Mouse (Mus musculus) lung, postnatal 14 days (tissue): ENCODE results near the gene RPS10-NUDT3.

Experiments used
- DNase-seq: peaks from one replicate; pipeline ENCODE4 v3.0.0; 2021

The RPS10-NUDT3 gene

DNA sequence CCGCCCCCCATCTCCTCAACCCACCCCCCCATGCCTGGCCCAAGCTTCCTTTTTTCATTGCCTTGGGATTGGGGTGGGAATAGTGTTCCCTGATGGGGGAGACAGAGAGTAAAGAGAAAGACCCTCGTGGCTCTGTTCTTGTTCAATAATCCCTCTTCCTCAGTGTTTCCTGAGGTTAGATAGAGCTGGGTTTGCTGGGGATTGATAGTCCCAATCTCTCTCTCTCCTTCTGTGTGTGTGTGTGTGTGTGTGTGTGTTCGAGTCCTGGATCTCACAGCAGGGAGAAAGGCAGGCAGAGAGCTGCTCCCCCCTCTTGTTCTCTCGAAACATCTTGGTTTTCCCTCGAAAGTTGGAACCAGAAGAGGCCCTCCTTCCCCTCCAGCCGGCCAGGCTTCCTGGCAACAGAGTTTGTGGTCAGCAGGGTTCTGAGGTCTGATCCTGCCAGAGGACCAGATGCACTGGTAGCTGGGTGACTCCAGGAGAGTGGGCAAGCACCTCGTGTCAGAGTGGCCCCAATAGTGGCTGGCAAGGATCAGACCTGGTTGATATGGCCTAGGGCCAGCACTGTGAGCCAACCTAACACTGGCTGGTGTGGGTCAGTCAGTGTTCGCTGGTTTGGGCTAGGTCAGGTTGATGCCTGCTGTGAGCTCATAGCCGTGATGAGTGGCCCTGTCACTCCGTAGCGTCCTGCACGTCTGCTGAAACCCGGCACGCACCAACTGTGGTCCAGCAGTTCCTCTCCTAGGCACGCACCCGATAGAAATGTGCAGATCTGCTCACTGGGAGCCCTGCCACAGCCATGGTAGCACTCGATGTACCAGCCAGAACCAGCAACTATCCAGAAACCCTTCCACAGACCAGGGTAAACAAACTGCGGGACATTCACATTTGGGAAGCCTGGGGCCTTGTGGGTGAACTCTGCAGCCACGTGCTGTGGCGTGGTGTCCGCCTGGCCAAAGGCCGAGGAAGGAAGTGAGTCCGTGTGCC lies 82.5 kb downstream of the RPS10-NUDT3 start:
- no peak for DNase-seq

DNA sequence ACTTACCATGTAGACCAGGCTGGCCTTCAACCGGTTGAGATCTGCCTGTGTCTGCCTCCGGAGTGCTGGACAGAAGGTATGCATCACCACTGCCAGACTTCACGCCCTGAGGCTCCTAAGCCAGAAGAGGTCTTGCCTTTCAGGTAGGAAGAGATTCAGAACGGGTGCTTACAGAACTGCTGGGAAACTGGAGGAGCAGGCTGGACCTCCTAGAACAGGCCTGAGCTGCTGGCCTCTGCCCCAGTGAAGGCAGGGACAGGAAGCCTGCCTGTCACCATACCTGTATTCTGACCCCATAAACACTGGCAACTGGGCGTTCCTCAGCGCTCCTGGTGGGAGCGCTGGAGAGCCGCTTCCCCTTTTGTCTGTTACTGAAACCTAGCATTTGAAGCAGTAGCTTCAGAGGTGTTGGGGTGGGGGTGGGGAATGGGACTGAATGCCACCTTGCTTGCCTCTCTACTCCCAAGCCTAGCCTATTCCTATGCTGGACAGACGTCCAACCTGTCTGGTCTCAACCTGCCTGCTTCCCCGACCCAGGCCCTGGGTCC lies 83.6 kb downstream of the RPS10-NUDT3 start:
- no peak for DNase-seq

DNA sequence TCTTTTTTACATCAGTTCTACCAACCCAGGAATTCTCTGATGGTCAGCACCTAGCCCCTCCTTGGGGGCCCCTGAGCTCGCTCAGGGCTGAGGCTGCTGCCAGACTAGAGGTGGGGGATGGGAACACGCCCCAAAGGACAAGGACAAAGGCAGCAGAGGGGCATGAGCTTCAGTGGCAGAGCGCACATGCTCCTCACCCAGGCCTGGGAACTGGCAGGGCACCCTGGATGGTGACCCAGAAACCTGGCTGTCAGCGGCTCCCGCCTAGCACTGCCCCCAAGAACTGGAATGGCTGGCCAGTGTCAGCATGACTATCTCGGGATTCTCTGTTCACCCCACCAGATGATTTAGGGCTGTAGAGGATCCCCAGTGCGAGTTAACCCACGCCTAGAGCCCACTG lies 85.8 kb downstream of the RPS10-NUDT3 start:
- DNase-seq = no peak

DNA sequence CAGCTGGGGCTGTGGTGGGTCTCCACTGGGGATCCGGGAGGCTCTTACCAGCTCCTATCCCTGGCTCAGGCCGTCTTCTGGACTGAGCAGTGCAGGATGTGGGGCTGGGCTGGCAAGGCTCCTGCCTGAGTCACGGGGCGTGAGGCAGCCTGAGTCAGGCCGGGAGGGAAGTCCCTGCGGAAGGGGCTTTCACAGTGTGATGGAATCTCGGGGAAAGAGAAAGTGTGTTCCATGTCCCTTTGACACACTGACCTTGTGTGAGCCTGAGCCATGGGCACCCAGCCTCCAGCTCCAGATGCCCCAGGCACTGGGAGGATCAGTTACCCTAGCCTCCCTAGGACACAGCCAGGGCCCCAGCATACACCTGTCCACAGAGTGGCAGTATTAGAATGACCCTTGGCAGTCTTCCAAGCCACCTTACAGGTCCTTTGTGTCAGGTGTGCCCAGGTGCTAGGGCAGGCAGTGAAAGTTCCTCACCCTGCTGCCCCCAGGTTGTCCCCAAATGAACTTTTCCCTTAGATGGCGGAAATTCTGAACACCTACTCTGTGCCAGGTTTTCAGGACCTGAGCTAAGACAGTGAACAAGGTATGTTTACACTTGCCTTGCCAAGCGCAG lies 87.7 kb downstream of the RPS10-NUDT3 start:
- no peak for DNase-seq

DNA sequence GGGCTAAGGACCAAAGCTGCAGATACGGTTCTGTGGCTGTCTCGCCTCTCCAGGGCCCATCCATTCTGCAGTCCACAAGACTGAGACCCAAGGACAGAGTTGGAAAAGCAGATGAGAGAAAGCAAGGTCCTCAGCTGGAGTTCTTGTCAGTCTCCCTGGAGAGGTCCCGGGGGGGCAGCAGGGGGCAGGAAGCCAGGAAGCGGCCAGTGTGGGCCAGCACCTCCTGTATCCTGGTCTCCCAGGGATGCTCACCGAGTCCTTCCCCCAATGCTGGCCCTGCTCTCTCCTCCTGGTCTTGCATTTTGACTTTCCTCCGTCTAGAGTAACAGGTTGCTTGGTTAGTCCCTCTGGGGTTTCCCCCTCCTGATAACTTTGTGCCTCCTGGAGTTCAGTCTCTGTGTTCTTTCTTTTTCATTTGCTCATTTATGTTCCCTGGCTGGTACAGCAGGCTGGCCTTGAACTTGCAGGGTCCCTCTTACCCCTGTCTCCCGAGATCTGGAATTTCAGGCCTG lies 88.4 kb downstream of the RPS10-NUDT3 start:
- DNase-seq = no peak

DNA sequence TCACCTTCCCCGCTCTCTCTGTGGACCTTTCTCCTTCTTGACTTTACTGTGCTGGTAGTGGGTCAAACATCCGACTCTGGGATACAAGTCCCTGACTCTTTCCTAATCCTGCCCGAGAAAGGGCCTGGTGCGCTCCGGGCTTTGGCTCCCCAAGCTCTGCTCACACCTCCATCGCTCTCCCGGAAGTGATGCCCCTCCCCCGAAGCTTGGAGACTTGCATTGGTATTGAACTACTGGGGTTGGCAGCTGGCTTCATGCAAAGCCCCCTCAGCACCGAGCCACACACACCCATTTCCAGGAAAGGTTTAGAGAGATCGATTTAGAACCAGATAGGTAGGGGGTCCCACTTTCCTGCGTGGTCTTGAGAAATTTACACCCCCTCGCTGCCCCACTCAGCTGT lies 89.0 kb downstream of the RPS10-NUDT3 start:
- DNase-seq = no peak

DNA sequence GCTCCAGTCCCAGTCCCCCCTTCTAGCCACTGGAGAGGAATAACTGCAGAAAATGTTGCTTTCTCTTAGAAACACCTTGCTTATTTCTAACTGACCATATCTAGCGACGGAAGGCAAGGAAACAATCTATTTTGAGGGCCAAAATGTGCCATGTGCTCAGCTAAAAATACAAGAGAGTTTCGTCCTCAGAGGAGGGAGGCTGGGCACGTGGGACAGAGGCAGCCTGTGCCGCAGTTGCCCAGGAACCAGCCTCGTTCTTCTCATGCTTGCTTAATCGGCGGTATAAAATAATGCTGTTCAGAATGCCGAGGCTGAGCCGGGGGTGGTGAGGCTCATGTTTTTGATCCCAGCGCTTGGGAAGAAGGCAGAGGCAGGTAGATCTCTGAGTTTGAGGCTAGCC lies 90.5 kb downstream of the RPS10-NUDT3 start:
- DNase-seq = no peak

DNA sequence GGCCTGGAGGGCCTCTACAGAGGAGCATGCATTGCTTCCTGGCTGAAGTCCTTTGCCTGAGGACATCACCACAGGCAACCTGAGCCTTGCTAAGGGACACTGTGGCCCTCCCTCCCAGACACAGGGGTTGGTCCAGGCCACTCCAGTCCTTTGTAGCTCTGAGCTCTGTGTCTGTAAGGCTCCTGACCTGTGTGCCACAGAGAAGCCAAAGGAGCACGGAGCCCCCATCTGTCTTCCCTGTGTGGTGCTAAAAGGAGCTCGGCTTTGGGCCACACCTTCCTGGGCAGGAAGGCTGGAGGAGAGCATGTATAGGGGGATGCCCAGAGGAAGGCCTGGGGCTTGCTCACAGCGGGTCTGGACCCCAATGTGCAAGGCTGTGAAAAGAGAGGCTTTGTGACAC lies 93.0 kb downstream of the RPS10-NUDT3 start:
- no peak for DNase-seq

DNA sequence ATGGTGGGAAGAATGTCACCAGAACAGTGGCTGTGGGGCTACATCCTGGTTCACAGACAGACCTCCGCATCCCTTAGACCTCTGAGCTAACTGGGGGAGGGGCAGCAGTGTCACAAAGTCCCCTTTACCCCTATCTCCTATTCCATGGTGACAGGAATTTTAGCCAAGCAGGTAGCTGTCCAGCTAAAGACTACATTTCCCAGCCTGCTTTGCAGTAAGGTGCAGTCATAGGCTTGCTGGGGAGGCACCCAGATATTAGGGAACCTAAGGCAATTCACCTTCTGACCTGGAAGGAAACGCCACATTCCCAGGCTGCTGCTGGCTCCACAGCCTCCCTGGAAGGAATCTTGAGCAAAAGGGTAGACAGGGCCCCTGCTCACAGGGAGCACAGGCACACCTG lies 93.8 kb downstream of the RPS10-NUDT3 start:
- no peak for DNase-seq

DNA sequence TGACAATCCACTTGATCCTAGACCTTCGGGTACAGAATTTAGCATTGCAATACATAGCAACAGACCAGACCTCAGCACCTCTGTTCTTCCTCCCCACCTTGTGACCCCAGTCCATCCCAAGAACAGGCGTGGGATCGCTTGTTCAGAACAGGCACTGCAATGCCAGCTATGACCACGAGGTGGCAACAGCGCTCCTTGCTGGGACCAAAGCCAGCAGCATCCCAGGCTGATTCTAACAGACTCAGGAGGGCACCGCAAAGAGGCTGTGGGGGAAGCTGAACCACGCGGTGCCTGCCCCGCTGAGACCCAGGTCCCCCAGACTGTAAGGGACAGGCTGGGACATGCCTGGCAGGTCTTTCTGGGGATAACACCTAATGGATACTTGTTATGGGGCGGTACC lies 100.3 kb downstream of the RPS10-NUDT3 start:
- peak; percentile 93 for DNase-seq

DNA sequence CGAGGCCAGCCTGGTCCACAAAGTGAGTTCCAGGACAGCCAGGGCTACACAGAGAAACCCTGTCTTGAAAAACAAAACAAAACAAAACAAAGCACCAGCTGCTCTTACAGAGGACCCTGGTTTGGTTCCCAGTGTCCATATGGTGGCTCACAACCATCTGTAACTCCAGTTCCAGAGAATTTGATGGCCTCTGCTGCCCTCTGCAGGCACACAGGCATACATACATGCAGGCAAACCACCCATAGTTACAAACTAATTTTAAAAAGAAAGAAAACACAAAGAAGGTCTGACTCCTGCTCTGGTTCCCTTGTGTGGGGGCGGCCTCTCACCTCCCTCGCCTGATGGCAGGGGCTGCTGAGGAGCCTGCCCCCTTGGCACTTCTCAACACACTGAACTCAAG lies 101.7 kb downstream of the RPS10-NUDT3 start:
- no peak for DNase-seq

DNA sequence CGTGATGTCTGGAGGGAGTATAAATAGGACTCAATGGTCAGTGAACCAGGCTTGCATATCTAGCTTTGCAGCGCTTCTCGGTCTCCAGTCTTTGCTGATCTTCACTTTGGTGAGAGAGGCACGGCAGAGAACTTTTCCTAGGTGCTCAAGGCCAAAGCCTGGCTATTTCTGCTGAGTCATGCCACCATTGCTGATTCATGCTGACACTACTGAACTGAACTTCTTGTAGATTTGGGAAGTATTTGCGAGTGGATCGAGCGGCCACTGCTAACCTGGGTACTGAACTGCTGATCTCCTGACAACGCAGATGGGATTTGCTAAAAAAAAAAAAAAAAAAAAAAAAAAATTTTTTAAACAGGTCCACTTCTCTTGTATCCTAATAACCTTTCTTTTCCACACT lies 102.9 kb downstream of the RPS10-NUDT3 start:
- DNase-seq = no peak
